Mouse (Mus musculus) hindbrain, embryonic 16.5 days (tissue): ENCODE results near the gene Sectm1a. TPM values are rescaled to one million over a fixed set of nuclear protein-coding genes. Genes with fewer than 3 reads are reported as not detected.
"Not testable (repeated sequence)": the region's sequence is repeated elsewhere in the genome, so short reads cannot be mapped to it uniquely, and the experiment has no call there.

Source experiments
- ATAC-seq: fragments of 200-750 bp; cut with Nextera tagmentation; 2 replicates; pipeline ENCODE4 v1.8.0; 2017; ENCODE audit warnings: moderate TSS enrichment, moderate library complexity
- H3K27ac ChIP-seq: fragments of 300-500 bp; sonication (generic); 2 replicates; pipeline ENCODE4 v1.5.1; 2014; ENCODE audit warnings: low read depth, mild to moderate bottlenecking, control low read depth, low read length, moderate library complexity
- H3K27me3 ChIP-seq: fragments of 300-500 bp; sonication (generic); replicated peaks from 2 replicates; pipeline ENCODE4 v1.6.1; 2014; ENCODE audit warnings: low read length; ENCODE audit not compliant: control insufficient read depth, insufficient read depth
- H3K36me3 ChIP-seq: fragments of 300-500 bp; sonication (generic); 2 replicates; pipeline ENCODE4 v1.6.1; 2014; ENCODE audit warnings: mild to moderate bottlenecking, low read length, moderate library complexity, mixed read lengths; ENCODE audit not compliant: control insufficient read depth, insufficient read depth
- H3K4me1 ChIP-seq: fragments of 300-500 bp; sonication (generic); 2 replicates; pipeline ENCODE4 v1.6.1; 2014; ENCODE audit warnings: low read depth, low read length; ENCODE audit not compliant: control insufficient read depth, insufficient read depth
- H3K4me2 ChIP-seq: fragments of 300-500 bp; sonication (generic); 2 replicates; pipeline ENCODE4 v1.6.1; 2014; ENCODE audit warnings: mild to moderate bottlenecking, low read length, control low read depth, moderate library complexity
- H3K4me3 ChIP-seq: fragments of 300-500 bp; sonication (generic); 2 replicates; pipeline ENCODE4 v1.5.1; 2014; ENCODE audit warnings: mild to moderate bottlenecking, low read length, control low read depth, moderate library complexity
- H3K9ac ChIP-seq: fragments of 300-500 bp; sonication (generic); 2 replicates; pipeline ENCODE4 v1.6.1; 2014; ENCODE audit warnings: low read depth, mild to moderate bottlenecking, control low read depth, low read length, moderate library complexity
- H3K9me3 ChIP-seq: fragments of 300-500 bp; sonication (generic); 2 replicates; pipeline ENCODE4 v1.6.1; 2014; ENCODE audit warnings: mild to moderate bottlenecking, low read length, moderate library complexity; ENCODE audit not compliant: control insufficient read depth
- WGBS: fragments of 180-500 bp; shearing (Covaris S2); extraction: QIAGEN DNeasy Blood & Tissue Kit; methylation state at CpG from one replicate; pipeline ENCODE4 v1.1.7; 2014; 5-methylcytosine and 5-hydroxymethylcytosine counted together
- polyA plus RNA-seq: library from polyadenylated mRNA; unstranded; fragments of >200 nt; fragmentation: Nextera tagmentation; extraction: Ambion mirVana; gene quantifications from 2 replicates; pipeline ENCODE4 v1.2.1, GENCODE M21; 2015

The Sectm1a gene
- polyA plus RNA-seq, 1 experiment from 2014 or later = not detected

GRCm38 (mm10) chr11:121043025-121043424 is 38.0 kb downstream of the Sectm1a start:
- not testable (repeated sequence) for H3K27me3 ChIP-seq, H3K9ac ChIP-seq, H3K36me3 ChIP-seq, H3K4me2 ChIP-seq, H3K9me3 ChIP-seq, ATAC-seq, H3K27ac ChIP-seq, H3K4me1 ChIP-seq, H3K4me3 ChIP-seq
- WGBS = 72% methylated on average over 1 of the region's 1 CpGs

GRCm38 (mm10) chr11:121042480-121042879 is 38.5 kb downstream of the Sectm1a start:
- H3K27ac ChIP-seq = no peak overlapping the region
- 77% methylated on average over 4 of the region's 4 CpGs for WGBS
- ATAC-seq = no peak
- H3K4me3 ChIP-seq = no peak overlapping the region
- no peaks in the 10 kb centered on the region; the same call in 1 of the 2 replicates for H3K27me3 ChIP-seq
- H3K9me3 ChIP-seq = no peaks in the 10 kb centered on the region
- no peak overlapping the region for H3K4me2 ChIP-seq
- H3K9ac ChIP-seq = no peak overlapping the region
- H3K36me3 ChIP-seq = no peaks in the 10 kb centered on the region
- no peaks in the 10 kb centered on the region for H3K4me1 ChIP-seq

GRCm38 (mm10) chr11:121041636-121042035 is 39.4 kb downstream of the Sectm1a start:
- Histone ChIP-seq H3K36me3 (no peaks in the 10 kb centered on the region), H3K4me3 (no peak overlapping the region), H3K4me1 (no peaks in the 10 kb centered on the region), H3K27ac (no peak overlapping the region), H3K9ac (no peak overlapping the region), H3K27me3 (no peaks in the 10 kb centered on the region; the same call in 1 of the 2 replicates), H3K4me2 (no peak overlapping the region), H3K9me3 (no peaks in the 10 kb centered on the region)
- WGBS = 69% methylated on average over 4 of the region's 4 CpGs
- no peak for ATAC-seq

- ATAC-seq = no peak
- Histone ChIP-seq H3K9me3 (no peaks in the 10 kb centered on the region), H3K36me3 (no peaks in the 10 kb centered on the region), H3K4me3 (no peak overlapping the region), H3K27ac (no peak overlapping the region), H3K9ac (no peak overlapping the region), H3K4me1 (no peaks in the 10 kb centered on the region), H3K27me3 (no peaks in the 10 kb centered on the region), H3K4me2 (no peak overlapping the region)
- 13% methylated on average over 4 of the region's 4 CpGs for WGBS
Measured at GRCm38 (mm10) chr11:121041212-121041611, 39.8 kb downstream of the Sectm1a start.

- ATAC-seq = no peak
- Histone ChIP-seq H3K9ac (no peak within 1 kb of the TSS), H3K4me1 (no peaks in the 10 kb centered on the region), H3K27me3 (no peaks in the 10 kb centered on the region), H3K4me3 (no peak within 1 kb of the TSS), H3K36me3 (no peaks in the 10 kb centered on the region), H3K4me2 (no peak within 1 kb of the TSS), H3K9me3 (no peaks in the 10 kb centered on the region), H3K27ac (no peak within 1 kb of the TSS)
- WGBS = 84% methylated on average over 5 of the region's 5 CpGs
Measured at GRCm38 (mm10) chr11:121039302-121039701, 41.7 kb downstream of the Sectm1a start, which contains the start of gene Cd7. TSS of gene Cd7 (minus strand) at chr11:121039418.

- H3K4me1 ChIP-seq = no peaks in the 10 kb centered on the region
- H3K27ac ChIP-seq = no peak overlapping the region
- WGBS = 88% methylated on average over 11 of the region's 11 CpGs
- H3K4me2 ChIP-seq = no peak overlapping the region
- H3K4me3 ChIP-seq = no peak overlapping the region
- no peak for ATAC-seq
- H3K9ac ChIP-seq = no peak overlapping the region
- no peaks in the 10 kb centered on the region for H3K9me3 ChIP-seq
- no peaks in the 10 kb centered on the region for H3K36me3 ChIP-seq
- no peaks in the 10 kb centered on the region for H3K27me3 ChIP-seq
Measured at GRCm38 (mm10) chr11:121038366-121039240, 42.4 kb downstream of the Sectm1a start.

GRCm38 (mm10) chr11:121033118-121033517 is 47.9 kb downstream of the Sectm1a start:
- 85% methylated on average over 5 of the region's 5 CpGs for WGBS
- H3K4me2 ChIP-seq = no peak overlapping the region
- no peak overlapping the region for H3K4me3 ChIP-seq
- no peak overlapping the region for H3K9ac ChIP-seq
- no peaks in the 10 kb centered on the region for H3K36me3 ChIP-seq
- H3K27ac ChIP-seq = no peak overlapping the region
- H3K9me3 ChIP-seq = no peaks in the 10 kb centered on the region
- ATAC-seq = no peak
- H3K4me1 ChIP-seq = no peaks in the 10 kb centered on the region
- no peaks in the 10 kb centered on the region for H3K27me3 ChIP-seq

GRCm38 (mm10) chr11:121027259-121027658 is 53.8 kb downstream of the Sectm1a start:
- Histone ChIP-seq H3K9ac (no peak overlapping the region), H3K36me3 (no peaks in the 10 kb centered on the region), H3K27ac (no peak overlapping the region), H3K4me3 (no peak overlapping the region), H3K9me3 (no peaks in the 10 kb centered on the region), H3K27me3 (no peaks in the 10 kb centered on the region), H3K4me1 (no peaks in the 10 kb centered on the region), H3K4me2 (no peak overlapping the region)
- 88% methylated on average over 7 of the region's 7 CpGs for WGBS
- no peak for ATAC-seq

GRCm38 (mm10) chr11:121024163-121024562 is 56.9 kb downstream of the Sectm1a start:
- no peak for ATAC-seq
- WGBS = 64% methylated on average over 6 of the region's 6 CpGs
- Histone ChIP-seq H3K27me3 (no peaks in the 10 kb centered on the region), H3K4me1 (no peaks in the 10 kb centered on the region), H3K9ac (no peak overlapping the region), H3K27ac (no peak overlapping the region), H3K4me2 (no peak overlapping the region), H3K36me3 (no peaks in the 10 kb centered on the region), H3K4me3 (no peak overlapping the region), H3K9me3 (no peaks in the 10 kb centered on the region)
